Mouse (Mus musculus) intestine, embryonic 14.5 days (tissue): Measurements from ENCODE around the gene Zbed4. TPM values are rescaled to one million over a fixed set of nuclear protein-coding genes. Genes with fewer than 3 reads are reported as not detected.
A peak's percentile ranks its signal among the peaks of the same experiment; 100 is the strongest.
"Not testable (repeated sequence)": the region's sequence is repeated elsewhere in the genome, so short reads cannot be mapped to it uniquely, and the experiment has no call there.

Source experiments
- ATAC-seq: fragments of 200-750 bp; cut with Nextera tagmentation; replicated peaks from 2 replicates; pipeline ENCODE4 v1.8.0; 2017; ENCODE audit warnings: low read depth, moderate number of reproducible peaks, moderate TSS enrichment, moderate library complexity; ENCODE audit not compliant: low FRiP score, low TSS enrichment
- DNase-seq: peaks from one replicate; pipeline ENCODE4 v3.0.0-alpha.2; 2018; ENCODE audit warnings: low spot score
- H3K27ac ChIP-seq: fragments of 300-500 bp; sonication (generic); 2 replicates; pipeline ENCODE4 v1.5.1; 2014; ENCODE audit warnings: low read depth, mild to moderate bottlenecking, control low read depth
- H3K27me3 ChIP-seq: fragments of 300-500 bp; sonication (generic); replicated peaks from 2 replicates; pipeline ENCODE4 v1.6.1; 2014; ENCODE audit warnings: low read length, control low read depth; ENCODE audit not compliant: control insufficient read depth, insufficient read depth
- H3K36me3 ChIP-seq: fragments of 300-500 bp; sonication (generic); 2 replicates; pipeline ENCODE4 v1.6.1; 2014; ENCODE audit warnings: low read length, control low read depth; ENCODE audit not compliant: control insufficient read depth, insufficient read depth
- H3K4me1 ChIP-seq: fragments of 300-500 bp; sonication (generic); replicated peaks from 2 replicates; pipeline ENCODE4 v1.6.1; 2014; ENCODE audit warnings: low read length, control low read depth, mixed read lengths; ENCODE audit not compliant: control insufficient read depth, insufficient read depth
- H3K4me2 ChIP-seq: fragments of 300-500 bp; sonication (generic); 2 replicates; pipeline ENCODE4 v1.6.1; 2014; ENCODE audit warnings: low read length
- H3K4me3 ChIP-seq: fragments of 300-500 bp; sonication (generic); 2 replicates; pipeline ENCODE4 v1.5.1; 2014; ENCODE audit warnings: low read depth, low read length, control low read depth, mixed read lengths
- H3K9ac ChIP-seq: fragments of 300-500 bp; sonication (generic); 2 replicates; pipeline ENCODE4 v1.6.1; 2014; ENCODE audit warnings: mild to moderate bottlenecking, low read length
- H3K9me3 ChIP-seq: fragments of 300-500 bp; sonication (generic); 2 replicates; pipeline ENCODE4 v1.6.1; 2016; ENCODE audit warnings: low read length, control low read depth; ENCODE audit not compliant: control insufficient read depth
- WGBS: fragments of 180-500 bp; shearing (Covaris S2); extraction: QIAGEN DNeasy Blood & Tissue Kit; methylation state at CpG from one replicate; pipeline ENCODE4 v1.1.7; 2014; 5-methylcytosine and 5-hydroxymethylcytosine counted together
- polyA plus RNA-seq: library from polyadenylated mRNA; unstranded; fragments of >200 nt; fragmentation: Nextera tagmentation; extraction: Ambion mirVana; gene quantifications from 2 replicates; pipeline ENCODE4 v1.2.1, GENCODE M21; 2014

The Zbed4 gene
- polyA plus RNA-seq, 1 experiment from 2014 or later, result 19.5 TPM

DNA sequence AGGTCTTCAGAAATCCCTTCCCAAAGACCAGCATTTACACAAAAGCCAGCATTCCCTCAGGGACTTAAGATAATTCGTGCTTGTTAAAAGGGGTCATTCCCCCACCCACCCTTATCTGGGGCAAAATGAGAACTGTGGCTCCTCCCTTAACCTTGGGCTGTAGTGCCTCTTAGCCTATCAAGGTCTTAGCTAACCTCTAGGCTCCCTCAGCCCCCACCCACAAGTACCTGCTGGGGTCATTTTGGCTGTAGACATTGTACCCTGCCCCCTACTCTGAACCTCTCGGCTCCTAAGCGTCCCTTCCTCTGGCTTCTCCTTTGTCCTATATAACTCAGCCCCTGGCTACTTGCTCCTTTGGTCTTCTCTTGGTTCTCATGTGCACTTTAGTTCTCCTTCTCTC, 5.5 kb upstream of the Zbed4 start:
- no peak overlapping the region for H3K4me2 ChIP-seq
- DNase-seq, result no peak
- H3K4me1 ChIP-seq, result peaks cover 5% of the 10 kb centered on the region; the same call in 1 of the 2 replicates
- WGBS, result 40% methylated on average over 3 of the region's 3 CpGs
- no peak overlapping the region for H3K27ac ChIP-seq
- H3K27me3 ChIP-seq, result no peaks in the 10 kb centered on the region
- ATAC-seq, result no peak
- H3K9ac ChIP-seq, result no peak overlapping the region
- no peaks in the 10 kb centered on the region for H3K9me3 ChIP-seq
- no peak overlapping the region for H3K4me3 ChIP-seq
- no peaks in the 10 kb centered on the region for H3K36me3 ChIP-seq

DNA sequence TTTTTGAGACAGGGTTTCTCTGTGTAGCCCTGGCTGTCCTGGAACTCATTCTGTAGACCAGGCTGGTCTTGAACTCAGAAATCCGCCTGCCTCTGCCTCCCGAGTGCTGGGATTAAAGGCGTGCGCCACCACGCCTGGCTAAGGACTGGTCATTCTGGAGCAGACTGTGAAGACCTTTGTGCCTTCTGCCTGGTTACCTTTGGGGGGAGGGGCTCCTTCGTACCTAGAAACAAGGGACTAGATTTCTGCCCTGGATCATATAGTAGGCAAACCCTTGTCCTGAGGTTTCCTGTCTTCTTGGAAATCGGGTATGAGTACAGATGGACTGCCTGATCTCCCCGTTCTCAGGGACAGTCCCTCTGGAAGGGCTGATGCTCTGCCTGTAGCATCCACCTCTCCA, 1.8 kb upstream of the Zbed4 start:
- not testable (repeated sequence) for H3K4me3 ChIP-seq, H3K27ac ChIP-seq, H3K27me3 ChIP-seq, H3K9me3 ChIP-seq, H3K9ac ChIP-seq, ATAC-seq, H3K4me2 ChIP-seq, H3K36me3 ChIP-seq, DNase-seq
- WGBS, result 94% methylated on average over 8 of the region's 8 CpGs
- peaks cover 11% of the 10 kb centered on the region; the same call in 1 of the 2 replicates for H3K4me1 ChIP-seq

DNA sequence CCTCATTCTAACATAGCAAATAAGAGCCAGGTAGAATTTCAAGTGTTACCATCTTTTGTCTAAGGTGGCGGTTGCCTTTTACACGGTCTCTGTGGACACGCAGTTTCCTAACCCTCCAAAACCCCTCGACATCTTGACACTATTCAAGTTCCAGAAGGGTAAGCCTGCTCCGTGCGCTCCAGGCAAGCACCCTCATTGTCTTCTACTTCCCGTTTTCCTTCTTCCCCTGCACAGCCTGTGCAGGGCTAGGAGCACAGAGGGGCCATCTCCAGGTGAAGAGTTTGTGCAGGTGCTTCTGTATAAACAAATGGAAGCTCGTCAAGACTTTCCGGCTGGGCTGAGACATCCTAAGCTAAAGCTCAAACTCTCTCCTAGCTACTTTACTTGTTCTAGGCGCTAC, 1.4 kb upstream of the Zbed4 start:
- Histone ChIP-seq H3K9me3 (no peaks in the 10 kb centered on the region), H3K36me3 (peaks cover 3% of the 10 kb centered on the region; the same call in 1 of the 2 replicates), H3K4me3 (no peak overlapping the region), H3K4me1 (peaks cover 11% of the 10 kb centered on the region; the same call in 1 of the 2 replicates), H3K9ac (no peak overlapping the region), H3K27ac (no peak overlapping the region), H3K27me3 (no peaks in the 10 kb centered on the region), H3K4me2 (no peak overlapping the region)
- DNase-seq, result no peak
- ATAC-seq, result no peak
- WGBS, result 85% methylated on average over 10 of the region's 10 CpGs

DNA sequence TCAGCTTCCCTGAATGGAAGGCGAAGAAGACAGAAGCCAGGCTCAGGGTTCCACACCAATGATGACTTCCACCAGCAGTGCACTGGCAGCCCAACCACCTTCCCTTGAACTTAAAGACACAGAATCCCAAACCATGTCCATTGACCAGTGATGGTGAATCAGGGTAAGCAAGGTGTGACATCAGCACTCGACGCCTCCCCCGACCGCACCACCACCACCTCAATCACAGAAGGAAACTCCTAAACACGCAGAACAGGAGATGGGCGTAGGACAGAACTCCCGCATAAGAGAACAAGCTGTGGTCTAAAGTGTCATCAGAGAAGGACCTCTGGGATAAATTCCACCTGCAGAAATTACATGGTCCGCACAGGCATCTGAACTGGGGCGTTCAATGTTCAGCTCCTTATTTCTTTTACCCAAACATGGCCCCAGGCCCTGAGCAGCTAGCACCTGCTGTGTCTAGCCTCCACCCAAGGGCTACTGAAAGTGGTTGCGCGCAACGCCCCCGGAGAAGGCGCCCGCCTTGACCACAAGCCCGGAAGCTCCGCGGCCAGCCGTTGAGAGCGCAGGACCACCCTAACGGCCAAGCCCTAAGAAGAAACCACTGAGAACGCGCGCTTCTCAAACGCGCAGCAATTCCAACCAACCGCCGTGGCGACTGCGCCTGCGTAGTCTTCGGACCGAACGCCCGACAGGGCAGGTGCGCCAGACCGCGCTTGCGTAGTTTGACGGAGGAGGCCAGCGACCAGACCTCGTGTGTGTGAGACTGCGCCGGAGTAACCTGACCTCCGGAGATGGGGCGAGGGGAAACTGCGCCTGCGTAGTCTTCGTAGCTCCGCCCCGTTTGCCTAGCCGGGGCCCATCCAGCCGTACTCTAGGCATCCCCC, 540 bp upstream of the Zbed4 start:
- Histone ChIP-seq H3K4me3 (peak overlapping the region; percentile 63), H3K4me2 (peak overlapping the region; percentile 66), H3K4me1 (peaks cover 11% of the 10 kb centered on the region; the same call in 1 of the 2 replicates), H3K9me3 (no peaks in the 10 kb centered on the region), H3K27me3 (no peaks in the 10 kb centered on the region), H3K27ac (peak overlapping the region; percentile 87), H3K36me3 (peaks cover 7% of the 10 kb centered on the region; the same call in 1 of the 2 replicates), H3K9ac (peak overlapping the region; percentile 53)
- DNase-seq (peak; percentile 96), ATAC-seq (peak; percentile 98)
- WGBS, result 6% methylated on average over 54 of the region's 54 CpGs

DNA sequence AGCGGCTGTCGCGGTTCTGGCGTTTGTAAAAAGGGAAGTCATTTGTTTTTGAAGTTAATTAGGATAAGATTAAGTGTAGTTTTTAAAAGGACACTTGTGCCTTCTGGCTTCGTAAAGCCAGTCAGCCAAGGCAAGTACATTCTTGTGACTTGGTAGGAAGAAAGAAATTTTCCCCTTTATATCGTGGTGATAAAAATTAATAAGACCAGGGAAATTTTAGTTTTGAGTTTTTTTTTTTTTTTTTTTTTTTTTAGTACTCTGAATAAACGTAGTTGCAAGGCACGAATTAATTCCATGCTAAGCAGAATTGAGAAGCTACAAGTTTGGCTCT, 908 bp downstream of the Zbed4 start:
- Histone ChIP-seq H3K36me3 (peaks cover 12% of the 10 kb centered on the region), H3K4me1 (peaks cover 11% of the 10 kb centered on the region; the same call in 1 of the 2 replicates), H3K4me2 (peak overlapping the region; percentile 58), H3K4me3 (peak overlapping the region; percentile 63), H3K27me3 (no peaks in the 10 kb centered on the region), H3K9ac (peak overlapping the region; percentile 68), H3K9me3 (no peaks in the 10 kb centered on the region), H3K27ac (peak overlapping the region; percentile 79; the same call in 1 of the 2 replicates)
- ATAC-seq (no peak), DNase-seq (no peak)
- WGBS, result under 1% methylated on average over 8 of the region's 8 CpGs

DNA sequence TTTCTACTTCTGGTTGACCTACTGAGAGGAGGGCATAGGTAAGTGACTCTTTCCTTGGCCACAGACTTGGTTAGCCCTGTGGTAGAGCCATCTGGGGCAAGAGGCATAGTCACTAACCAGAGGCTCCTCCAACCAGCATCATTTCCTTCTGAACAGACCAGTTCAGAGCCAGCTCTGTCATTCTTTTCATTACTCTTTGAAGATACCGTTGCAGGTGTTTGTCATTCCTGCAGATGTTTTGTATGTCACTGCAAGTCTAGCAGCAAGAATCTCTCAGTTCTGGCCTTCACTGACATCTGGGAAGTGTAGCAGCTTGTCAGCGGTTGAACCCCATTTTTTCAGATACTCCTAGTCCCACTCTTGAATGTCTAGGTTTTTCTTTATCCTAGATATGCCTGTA, 3.4 kb downstream of the Zbed4 start:
- Histone ChIP-seq H3K9ac (no peak overlapping the region), H3K9me3 (no peaks in the 10 kb centered on the region), H3K27ac (no peak overlapping the region), H3K4me3 (no peak overlapping the region), H3K4me1 (peaks cover 11% of the 10 kb centered on the region; the same call in 1 of the 2 replicates), H3K27me3 (no peaks in the 10 kb centered on the region), H3K36me3 (peaks cover 24% of the 10 kb centered on the region), H3K4me2 (no peak overlapping the region)
- 78% methylated on average over 2 of the region's 2 CpGs for WGBS
- ATAC-seq, result no peak
- DNase-seq, result no peak

DNA sequence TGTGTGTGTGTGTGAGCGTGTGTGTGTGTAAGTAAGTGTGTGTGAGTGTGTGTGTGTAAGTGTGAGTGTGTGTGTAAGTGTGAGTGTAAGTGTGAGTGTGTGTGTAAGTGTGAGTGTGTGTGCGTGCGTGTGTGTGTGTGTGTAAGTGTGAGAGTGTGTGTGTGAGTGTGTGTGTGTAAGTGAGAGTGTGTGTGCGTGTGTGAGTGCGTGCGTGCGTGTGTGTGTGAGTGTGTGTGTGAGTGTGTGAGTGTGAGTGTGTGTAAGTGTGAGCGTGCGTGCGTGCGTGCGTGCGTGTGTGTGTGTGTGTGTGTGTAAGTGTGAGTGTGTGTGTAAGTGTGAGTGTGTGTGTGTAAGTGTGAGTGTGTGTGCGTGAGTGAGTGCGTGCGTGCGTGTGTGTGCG, 4.3 kb downstream of the Zbed4 start:
- Histone ChIP-seq H3K4me3 (no peak overlapping the region), H3K9me3 (no peaks in the 10 kb centered on the region), H3K4me2 (no peak overlapping the region), H3K9ac (no peak overlapping the region), H3K4me1 (peaks cover 8% of the 10 kb centered on the region; the same call in 1 of the 2 replicates), H3K36me3 (peaks cover 33% of the 10 kb centered on the region), H3K27ac (no peak overlapping the region), H3K27me3 (no peaks in the 10 kb centered on the region)
- ATAC-seq (no peak), DNase-seq (no peak)
- WGBS, result 96% methylated on average over 18 of the region's 18 CpGs

DNA sequence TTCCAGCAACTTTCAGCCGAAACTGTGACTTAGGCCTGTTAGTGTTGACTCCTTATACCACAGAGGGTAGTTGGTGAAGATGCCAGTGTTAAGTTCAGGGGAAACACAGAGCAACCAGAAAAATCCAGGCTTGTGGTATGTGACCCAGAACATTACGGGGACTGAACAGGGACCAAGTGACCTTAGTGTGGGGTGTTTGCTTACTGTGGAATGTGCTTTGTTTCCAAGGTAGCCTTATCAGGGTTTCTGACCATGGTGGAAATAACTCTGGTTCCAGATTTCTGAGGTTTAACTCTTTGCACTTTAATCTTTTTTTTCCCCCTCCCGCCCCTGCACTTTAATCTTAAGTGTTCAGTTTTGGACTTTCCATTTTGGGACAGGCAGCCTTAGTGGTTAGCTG, 6.6 kb downstream of the Zbed4 start:
- H3K36me3 ChIP-seq, result peaks cover 49% of the 10 kb centered on the region
- no peak overlapping the region for H3K27ac ChIP-seq
- no peak for ATAC-seq
- H3K4me1 ChIP-seq, result peaks cover 4% of the 10 kb centered on the region; the same call in 1 of the 2 replicates
- no peak overlapping the region for H3K9ac ChIP-seq
- no peak overlapping the region for H3K4me2 ChIP-seq
- DNase-seq, result no peak
- H3K9me3 ChIP-seq, result no peaks in the 10 kb centered on the region
- 71% methylated on average over 3 of the region's 3 CpGs for WGBS
- H3K4me3 ChIP-seq, result no peak overlapping the region
- no peaks in the 10 kb centered on the region for H3K27me3 ChIP-seq

DNA sequence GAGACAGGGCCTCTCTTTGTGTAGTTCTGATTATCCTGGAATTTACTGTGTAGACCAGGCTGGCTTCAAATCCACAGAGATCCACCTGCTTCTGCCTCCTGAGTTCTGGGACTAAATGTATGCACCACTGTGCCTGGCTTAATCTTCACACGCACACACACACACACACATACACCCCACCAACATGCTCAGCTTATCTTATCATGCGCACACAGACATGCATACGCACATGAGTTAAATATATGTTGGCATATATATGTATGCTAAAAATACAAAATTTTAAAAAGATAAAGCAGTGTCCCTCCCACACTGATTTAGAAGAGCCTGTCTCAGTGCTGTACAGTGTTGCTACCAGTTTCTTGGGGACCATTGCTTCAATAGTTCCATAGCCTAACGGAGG, 10.1 kb downstream of the Zbed4 start:
- Histone ChIP-seq H3K4me3 (no peak overlapping the region), H3K9me3 (no peaks in the 10 kb centered on the region), H3K27me3 (no peaks in the 10 kb centered on the region), H3K36me3 (peaks cover 48% of the 10 kb centered on the region), H3K4me1 (no peaks in the 10 kb centered on the region), H3K4me2 (no peak overlapping the region), H3K27ac (no peak overlapping the region), H3K9ac (no peak overlapping the region)
- ATAC-seq, result no peak
- DNase-seq, result no peak
- WGBS, result 96% methylated on average over 4 of the region's 4 CpGs
